Mouse (Mus musculus): ENCODE data around the gene Samd15. TPM values are rescaled to one million over a fixed set of nuclear protein-coding genes. Genes with fewer than 3 reads are reported as not detected.

Gene Samd15
- polyA plus RNA-seq (2014; fragmentation: Illumina TruSeq; extraction: RNeasy Lipid Tissue Mini Kit (QIAGEN cat#74804); ENCODE audit: low read depth, low replicate concordance): 0.38 TPM

DNA sequence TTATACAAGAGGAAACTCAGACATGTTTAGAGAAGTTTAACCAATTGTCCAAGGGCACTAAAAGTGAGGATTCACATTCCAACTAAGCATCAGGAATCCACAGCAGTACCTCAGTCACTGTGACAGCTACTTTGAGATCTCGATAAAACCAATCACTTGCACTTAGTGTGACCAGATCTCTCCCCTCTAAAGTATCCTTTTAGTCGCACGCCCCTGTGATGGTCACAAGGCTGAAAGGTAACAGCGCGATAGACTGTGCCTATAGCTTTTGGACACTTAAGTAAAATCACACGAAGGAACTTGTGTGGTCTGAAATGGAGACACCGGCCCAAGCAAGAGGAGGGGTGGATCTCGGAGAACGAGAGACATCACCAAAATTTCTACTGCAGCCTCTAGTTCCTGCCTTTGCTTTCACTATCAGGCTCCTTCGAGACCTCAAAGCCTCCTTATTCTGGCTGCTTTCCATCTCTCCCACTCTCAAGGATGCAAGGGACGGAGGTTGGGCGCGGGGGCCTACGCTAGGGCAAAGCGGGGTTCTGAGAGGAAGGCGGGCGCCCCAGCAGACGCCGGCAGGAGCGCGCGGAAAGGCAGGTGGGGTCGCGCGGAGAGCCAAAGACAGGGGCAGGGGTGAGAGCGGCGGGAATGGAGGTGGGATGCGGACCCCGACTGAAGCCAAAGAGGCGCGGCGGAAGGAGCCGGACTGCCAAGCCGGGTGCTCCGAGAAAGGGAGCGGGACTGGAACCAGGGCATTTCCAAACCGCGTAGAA, at the start of gene Samd15:
Gene Samd15 (plus strand): TSS at position 518 of the 767 bp plus-strand sequence.

DNA sequence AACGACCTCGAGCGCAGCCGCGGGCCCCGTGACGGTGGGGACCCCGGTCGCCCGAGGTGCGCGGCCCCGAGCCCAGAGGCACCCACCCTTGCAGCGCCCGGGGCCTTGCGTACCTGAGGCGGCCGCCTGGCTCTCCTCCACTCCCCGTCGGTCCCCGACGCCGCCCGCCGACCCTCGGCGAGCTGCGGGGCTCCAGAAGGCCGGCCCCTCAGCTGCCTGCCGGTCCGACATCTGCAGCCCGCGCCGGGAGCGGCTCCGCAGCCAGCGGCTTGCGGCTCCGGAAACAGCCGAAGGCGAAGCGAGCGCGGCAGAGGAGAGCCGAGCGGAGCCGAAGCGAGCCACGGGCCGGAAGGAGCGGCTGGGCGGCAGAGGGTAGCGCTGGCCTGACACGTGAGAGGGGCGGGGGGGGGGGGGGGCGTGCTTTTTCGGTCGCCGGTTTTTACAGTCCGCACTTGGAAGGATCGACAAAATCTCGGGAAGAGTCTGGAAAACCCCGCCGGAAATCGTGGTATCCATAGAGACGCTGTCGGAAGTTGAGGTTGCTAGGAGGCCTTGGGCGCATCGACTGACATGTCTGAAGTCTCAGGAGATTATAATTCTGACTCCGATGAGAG, 557 bp downstream of the Samd15 start, which contains the start of gene Tmed8:
Gene Tmed8 (minus strand): TSS at position 482 of the 614 bp plus-strand sequence.

DNA sequence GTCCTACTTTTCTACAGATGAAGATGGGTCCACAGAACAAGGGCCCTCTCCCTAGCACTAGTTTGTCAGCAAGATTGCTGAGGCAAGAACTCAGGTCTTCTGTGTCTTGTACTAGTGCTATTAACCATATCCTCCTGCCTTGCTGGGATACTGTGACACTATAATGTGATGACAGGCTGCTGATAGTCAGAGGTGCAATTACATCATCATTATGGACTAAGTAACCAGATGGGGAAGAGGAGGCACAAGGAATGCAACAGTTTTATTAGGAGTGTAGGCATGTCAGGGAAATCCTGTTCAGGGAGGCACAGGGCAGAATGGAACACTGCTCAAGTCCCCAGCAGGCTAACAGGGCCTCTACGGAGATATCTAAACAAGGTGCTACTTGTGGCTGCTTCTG, 39.1 kb downstream of the Samd15 start, which contains the start of gene Noxred1:
Gene Noxred1 (minus strand): TSS at position 101 of the 400 bp plus-strand sequence.

Other genes starting within 250 kb of the Samd15 start
- gene Zdhhc22, start 209.3 kb upstream of the Samd15 start, polyA plus RNA-seq (2014; fragmentation: Illumina TruSeq; extraction: RNeasy Lipid Tissue Mini Kit (QIAGEN cat#74804); ENCODE audit: low read depth, low replicate concordance): not detected
- gene Tmem63c, start 178.4 kb upstream of the Samd15 start, polyA plus RNA-seq (2014; fragmentation: Illumina TruSeq; extraction: RNeasy Lipid Tissue Mini Kit (QIAGEN cat#74804); ENCODE audit: low read depth, low replicate concordance): 0.16 TPM
- gene Ngb, start 97.2 kb upstream of the Samd15 start, polyA plus RNA-seq (2014; fragmentation: Illumina TruSeq; extraction: RNeasy Lipid Tissue Mini Kit (QIAGEN cat#74804); ENCODE audit: low read depth, low replicate concordance): not detected
- 42.9 TPM for gene Gstz1, start 52.6 kb upstream of the Samd15 start, polyA plus RNA-seq (2014; fragmentation: Illumina TruSeq; extraction: RNeasy Lipid Tissue Mini Kit (QIAGEN cat#74804); ENCODE audit: low read depth, low replicate concordance)
- 7.3 TPM for gene Pomt2, start 51.8 kb upstream of the Samd15 start, polyA plus RNA-seq (2014; fragmentation: Illumina TruSeq; extraction: RNeasy Lipid Tissue Mini Kit (QIAGEN cat#74804); ENCODE audit: low read depth, low replicate concordance)
- gene Tmed8, start 731 bp downstream of the Samd15 start, polyA plus RNA-seq (2014; fragmentation: Illumina TruSeq; extraction: RNeasy Lipid Tissue Mini Kit (QIAGEN cat#74804); ENCODE audit: low read depth, low replicate concordance): 10.6 TPM
- gene Noxred1, start 39.0 kb downstream of the Samd15 start, polyA plus RNA-seq (2014; fragmentation: Illumina TruSeq; extraction: RNeasy Lipid Tissue Mini Kit (QIAGEN cat#74804); ENCODE audit: low read depth, low replicate concordance): 1.4 TPM
- gene Vipas39, start 66.5 kb downstream of the Samd15 start, polyA plus RNA-seq (2014; fragmentation: Illumina TruSeq; extraction: RNeasy Lipid Tissue Mini Kit (QIAGEN cat#74804); ENCODE audit: low read depth, low replicate concordance): 21.9 TPM
- gene Ahsa1, start 66.8 kb downstream of the Samd15 start, polyA plus RNA-seq (2014; fragmentation: Illumina TruSeq; extraction: RNeasy Lipid Tissue Mini Kit (QIAGEN cat#74804); ENCODE audit: low read depth, low replicate concordance): 83.1 TPM
- not detected for gene Ism2, start 100.0 kb downstream of the Samd15 start, polyA plus RNA-seq (2014; fragmentation: Illumina TruSeq; extraction: RNeasy Lipid Tissue Mini Kit (QIAGEN cat#74804); ENCODE audit: low read depth, low replicate concordance)
- gene Sptlc2, start 188.6 kb downstream of the Samd15 start, polyA plus RNA-seq (2014; fragmentation: Illumina TruSeq; extraction: RNeasy Lipid Tissue Mini Kit (QIAGEN cat#74804); ENCODE audit: low read depth, low replicate concordance): 394 TPM
- gene Slirp, start 244.2 kb downstream of the Samd15 start, polyA plus RNA-seq (2014; fragmentation: Illumina TruSeq; extraction: RNeasy Lipid Tissue Mini Kit (QIAGEN cat#74804); ENCODE audit: low read depth, low replicate concordance): 139 TPM
- gene Alkbh1, start 244.3 kb downstream of the Samd15 start, polyA plus RNA-seq (2014; fragmentation: Illumina TruSeq; extraction: RNeasy Lipid Tissue Mini Kit (QIAGEN cat#74804); ENCODE audit: low read depth, low replicate concordance): 25.8 TPM